Mouse (Mus musculus): ENCODE results near the gene L1cam. TPM values are rescaled to one million over a fixed set of nuclear protein-coding genes. Genes with fewer than 3 reads are reported as not detected.

L1cam gene
- total RNA-seq, 2 experiments from 2014 or later, result 0.23 to 10.5 TPM

Other genes starting within 250 kb of the L1cam start
- not detected in 2 replicates for gene Pnck, start 236.0 kb downstream of the L1cam start, total RNA-seq (2015; ENCODE audit: low replicate concordance)
- gene Pnck, start 236.0 kb downstream of the L1cam start, total RNA-seq (2017; ENCODE audit: low replicate concordance), result not detected in 2 replicates
- 1.3 and 1.4 TPM in 2 replicates for gene Slc6a8, start 223.0 kb downstream of the L1cam start, total RNA-seq (2015; ENCODE audit: low replicate concordance)
- gene Slc6a8, start 223.0 kb downstream of the L1cam start, total RNA-seq (2017; ENCODE audit: low replicate concordance), result 0.51 TPM in 1 of 2 replicates, not detected in the other
- gene Bcap31, start 179.9 kb downstream of the L1cam start, total RNA-seq (2015; ENCODE audit: low replicate concordance), result 110 and 144 TPM in 2 replicates
- 56.3 and 68.2 TPM in 2 replicates for gene Bcap31, start 179.9 kb downstream of the L1cam start, total RNA-seq (2017; ENCODE audit: low replicate concordance)
- gene Abcd1, start 179.5 kb downstream of the L1cam start, total RNA-seq (2015; ENCODE audit: low replicate concordance), result 11.5 and 14.7 TPM in 2 replicates
- gene Abcd1, start 179.5 kb downstream of the L1cam start, total RNA-seq (2017; ENCODE audit: low replicate concordance), result 1.7 and 3.8 TPM in 2 replicates
- gene Plxnb3, start 139.0 kb downstream of the L1cam start, total RNA-seq (2015; ENCODE audit: low replicate concordance), result not detected in 2 replicates
- not detected in 2 replicates for gene Plxnb3, start 139.0 kb downstream of the L1cam start, total RNA-seq (2017; ENCODE audit: low replicate concordance)
- 6.7 TPM in 1 of 2 replicates, not detected in the other for gene Srpk3, start 121.7 kb downstream of the L1cam start, total RNA-seq (2015; ENCODE audit: low replicate concordance)
- gene Srpk3, start 121.7 kb downstream of the L1cam start, total RNA-seq (2017; ENCODE audit: low replicate concordance), result 1.9 and 2.6 TPM in 2 replicates
- gene Idh3g, start 109.2 kb downstream of the L1cam start, total RNA-seq (2015; ENCODE audit: low replicate concordance), result 135 and 141 TPM in 2 replicates
- gene Idh3g, start 109.2 kb downstream of the L1cam start, total RNA-seq (2017; ENCODE audit: low replicate concordance), result 68.3 and 80.2 TPM in 2 replicates
- 115 and 124 TPM in 2 replicates for gene Ssr4, start 109.1 kb downstream of the L1cam start, total RNA-seq (2015; ENCODE audit: low replicate concordance)
- gene Ssr4, start 109.1 kb downstream of the L1cam start, total RNA-seq (2017; ENCODE audit: low replicate concordance), result 47.6 and 75.7 TPM in 2 replicates
- gene Pdzd4, start 71.1 kb downstream of the L1cam start, total RNA-seq (2015; ENCODE audit: low replicate concordance), result not detected in 2 replicates
- gene Pdzd4, start 71.1 kb downstream of the L1cam start, total RNA-seq (2017; ENCODE audit: low replicate concordance), result not detected in 2 replicates
- gene Avpr2, start 4.0 kb downstream of the L1cam start, total RNA-seq (2015; ENCODE audit: low replicate concordance), result not detected in 2 replicates
- not detected in 2 replicates for gene Avpr2, start 4.0 kb downstream of the L1cam start, total RNA-seq (2017; ENCODE audit: low replicate concordance)
- 12.2 and 16.9 TPM in 2 replicates for gene Arhgap4, start 25.8 kb upstream of the L1cam start, total RNA-seq (2015; ENCODE audit: low replicate concordance)
- gene Arhgap4, start 25.8 kb upstream of the L1cam start, total RNA-seq (2017; ENCODE audit: low replicate concordance), result 14.5 and 21.0 TPM in 2 replicates
- gene Naa10, start 25.8 kb upstream of the L1cam start, total RNA-seq (2015; ENCODE audit: low replicate concordance), result 17.7 and 34.8 TPM in 2 replicates
- 14.7 and 25.9 TPM in 2 replicates for gene Naa10, start 25.8 kb upstream of the L1cam start, total RNA-seq (2017; ENCODE audit: low replicate concordance)
- 3.4 TPM in 1 of 2 replicates, not detected in the other for gene Renbp, start 34.7 kb upstream of the L1cam start, total RNA-seq (2015; ENCODE audit: low replicate concordance)
- gene Renbp, start 34.7 kb upstream of the L1cam start, total RNA-seq (2017; ENCODE audit: low replicate concordance), result 1.7 TPM in 1 of 2 replicates, not detected in the other
- gene Hcfc1, start 70.3 kb upstream of the L1cam start, total RNA-seq (2015; ENCODE audit: low replicate concordance), result 192 and 209 TPM in 2 replicates
- gene Hcfc1, start 70.3 kb upstream of the L1cam start, total RNA-seq (2017; ENCODE audit: low replicate concordance), result 123 and 145 TPM in 2 replicates
- 81.3 and 83.6 TPM in 2 replicates for gene Irak1, start 127.8 kb upstream of the L1cam start, total RNA-seq (2015; ENCODE audit: low replicate concordance)
- 58.8 and 59.3 TPM in 2 replicates for gene Irak1, start 127.8 kb upstream of the L1cam start, total RNA-seq (2017; ENCODE audit: low replicate concordance)
- not detected in 2 replicates for gene Opn1mw, start 231.4 kb upstream of the L1cam start, total RNA-seq (2015; ENCODE audit: low replicate concordance)
- gene Opn1mw, start 231.4 kb upstream of the L1cam start, total RNA-seq (2017; ENCODE audit: low replicate concordance), result not detected in 2 replicates
- 26.3 and 37.3 TPM in 2 replicates for gene Mecp2, start 239.3 kb upstream of the L1cam start, total RNA-seq (2015; ENCODE audit: low replicate concordance)
- gene Mecp2, start 239.3 kb upstream of the L1cam start, total RNA-seq (2017; ENCODE audit: low replicate concordance), result 24.9 and 28.2 TPM in 2 replicates

Measured in erythroid progenitor cell, adult 5-6 weeks (primary cell).